Mouse (Mus musculus): ENCODE results near the gene Fem1a. TPM values are rescaled to one million over a fixed set of nuclear protein-coding genes. Genes with fewer than 3 reads are reported as not detected.

Gene Fem1a
- total and polyA plus RNA-seq, 3 experiments, result 16.6 to 26.0 (median 17.5) TPM

DNA sequence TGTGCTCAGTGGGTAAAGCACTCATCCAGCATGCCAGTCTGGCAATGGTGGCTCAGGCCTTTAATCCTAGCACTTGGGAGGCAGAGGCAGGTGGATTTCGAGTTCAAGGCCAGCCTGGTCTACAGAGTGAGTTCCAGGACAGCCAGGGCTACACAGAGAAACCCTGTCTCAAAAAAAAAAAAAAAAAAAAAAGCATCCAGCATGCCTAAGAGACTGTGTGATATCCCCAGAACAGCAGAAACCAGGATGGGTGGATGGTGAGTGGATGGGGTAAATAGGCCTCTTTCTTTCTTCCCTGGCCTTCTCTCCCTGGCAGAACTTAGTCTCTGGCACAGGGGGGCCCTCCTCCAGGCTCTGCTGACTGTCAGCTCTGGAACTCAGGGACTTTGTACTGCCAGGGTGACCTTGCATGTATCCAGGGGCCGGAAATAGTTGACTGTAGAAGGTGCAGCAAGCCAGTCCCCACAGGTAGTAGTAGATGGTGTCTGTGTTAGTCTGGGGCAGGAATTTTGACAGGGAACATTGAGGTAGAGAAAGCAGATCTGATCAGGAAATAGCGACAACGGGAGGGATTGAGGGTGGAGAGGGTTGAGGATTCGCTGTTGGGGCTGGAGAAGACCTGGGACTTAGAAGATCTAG lies 19.4 kb downstream of the Fem1a start:
- DNase-seq (ENCODE audit: extremely low read depth), result no peak
- H3K4me2 ChIP-seq (ENCODE audit: insufficient read depth, low read depth, poor library complexity, severe bottlenecking), result peak overlapping the region; percentile 84
- peak overlapping the region; percentile 87 for H3K27ac ChIP-seq (ENCODE audit: insufficient read depth, low read depth)
- in situ Hi-C loops (cut with MboI; ENCODE audit: low pct_ligation_motif_present, low pct_unique_long_range_greater_than_20kb, low sequenced_read_pairs) (no loop called here), dilution Hi-C loops (cut with MboI; ENCODE audit: extremely low pct_ligation_motif_present, extremely low pct_unique_long_range_greater_than_20kb, low sequenced_read_pairs) (no loop called here)
- H3K9me3 ChIP-seq (replicated peaks; ENCODE audit: low read length), result no peaks in the 10 kb centered on the region
- H3K4me3 ChIP-seq (replicated peaks in 1 of 3; ENCODE audit: low read depth in 2 of 3, low read length in 2 of 3, poor library complexity in 1 of 3), result peak overlapping the region; percentile 85 to 94 (median 92)
- no peak for TF ChIP-seq ZC3H11A (IDR thresholded peaks at IDR 0.05; ENCODE audit: low read depth, low read length)
- peak; percentile 68 for TF ChIP-seq ZNF384 (IDR thresholded peaks at IDR 0.05; ENCODE audit: low read depth, low read length)
- H3K9ac ChIP-seq (ENCODE audit: insufficient read depth, low read depth), result peak overlapping the region; percentile 86
- peaks cover 30 to 60% of the 10 kb centered on the region in 2 experiments for H3K4me1 ChIP-seq (ENCODE audit: control insufficient read depth in 1 of 2, insufficient read depth in 2 of 2)
- H3K36me3 ChIP-seq (replicated peaks in 1 of 2; ENCODE audit: control insufficient read depth in 1 of 2, insufficient read depth in 1 of 2, low read length in 1 of 2), result peaks cover 37 to 60% of the 10 kb centered on the region in 2 experiments
- H3K27me3 ChIP-seq (replicated peaks), result no peaks in the 10 kb centered on the region
- H3K79me2 ChIP-seq (replicated peaks; ENCODE audit: control insufficient read depth, extremely low read depth, insufficient read depth, poor library complexity, severe bottlenecking), result peaks cover 44% of the 10 kb centered on the region

DNA sequence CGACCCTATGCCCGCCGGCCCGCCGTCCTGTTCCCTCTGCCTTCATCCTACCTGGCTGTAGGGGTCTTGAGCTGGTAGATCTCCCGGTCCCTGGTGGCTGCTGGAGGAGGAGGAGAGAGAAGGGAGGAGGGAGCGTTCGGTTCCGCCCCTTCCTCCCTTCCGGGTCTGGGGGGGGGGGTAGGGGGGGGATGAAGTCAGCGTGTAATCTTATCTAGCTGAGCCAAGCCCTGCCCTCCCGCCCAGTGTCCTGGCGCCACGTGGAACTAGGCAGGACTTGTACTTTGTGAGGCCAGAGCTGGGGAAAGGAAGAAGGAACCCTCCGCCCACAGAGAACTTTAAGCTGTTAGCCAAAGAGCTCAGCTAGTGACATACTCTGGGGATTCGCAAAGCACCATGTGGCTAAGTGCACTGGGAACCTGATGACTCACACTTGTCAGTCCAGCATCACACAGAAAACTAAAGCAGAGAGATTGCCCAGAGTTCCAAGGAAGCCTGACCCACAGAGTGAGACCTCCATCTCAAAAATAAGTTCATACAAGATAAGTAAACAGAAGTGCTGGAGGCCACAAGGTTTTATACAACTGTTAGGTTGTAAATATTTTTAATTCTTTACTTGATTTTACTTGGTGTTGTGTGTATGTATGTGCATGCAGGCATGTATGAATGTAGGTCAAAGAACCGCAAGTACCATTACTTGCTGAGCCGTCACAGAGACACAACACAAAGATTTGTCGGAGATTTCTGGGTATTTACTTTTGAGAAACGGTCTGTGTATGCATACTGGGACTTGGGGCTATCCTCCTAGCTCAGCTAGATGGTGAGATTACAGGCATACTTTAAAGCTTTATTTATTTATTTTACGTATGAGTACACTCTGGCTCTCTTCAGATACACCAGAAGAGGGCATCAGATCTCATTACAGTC lies 20.3 kb downstream of the Fem1a start, which contains the start of gene Ticam1:
Ticam1 (minus strand) TSS at position 144 of the 924 bp plus-strand sequence.
- H3K4me1 ChIP-seq (ENCODE audit: control insufficient read depth in 1 of 2, insufficient read depth in 2 of 2), result peaks cover 36 to 64% of the 10 kb centered on the region in 2 experiments
- peak within 1 kb of the TSS; percentile 87 for H3K27ac ChIP-seq (ENCODE audit: insufficient read depth, low read depth)
- in situ Hi-C loops (cut with MboI; ENCODE audit: low pct_ligation_motif_present, low pct_unique_long_range_greater_than_20kb, low sequenced_read_pairs) (no loop called here), dilution Hi-C loops (cut with MboI; ENCODE audit: extremely low pct_ligation_motif_present, extremely low pct_unique_long_range_greater_than_20kb, low sequenced_read_pairs) (no loop called here)
- H3K4me3 ChIP-seq (replicated peaks in 1 of 3; ENCODE audit: low read depth in 2 of 3, low read length in 2 of 3, poor library complexity in 1 of 3), result peak within 1 kb of the TSS; percentile 85 to 94 (median 92)
- peak within 1 kb of the TSS; percentile 86 for H3K9ac ChIP-seq (ENCODE audit: insufficient read depth, low read depth)
- peaks cover 43% of the 10 kb centered on the region for H3K79me2 ChIP-seq (replicated peaks; ENCODE audit: control insufficient read depth, extremely low read depth, insufficient read depth, poor library complexity, severe bottlenecking)
- no peaks in the 10 kb centered on the region for H3K9me3 ChIP-seq (replicated peaks; ENCODE audit: low read length)
- H3K4me2 ChIP-seq (ENCODE audit: insufficient read depth, low read depth, poor library complexity, severe bottlenecking), result peak within 1 kb of the TSS; percentile 84
- peaks cover 34 to 59% of the 10 kb centered on the region in 2 experiments for H3K36me3 ChIP-seq (replicated peaks in 1 of 2; ENCODE audit: control insufficient read depth in 1 of 2, insufficient read depth in 1 of 2, low read length in 1 of 2)
- no peaks in the 10 kb centered on the region for H3K27me3 ChIP-seq (replicated peaks)
- peak; percentile 99 for DNase-seq (ENCODE audit: extremely low read depth)
- TF ChIP-seq MAZ (IDR thresholded peaks at IDR 0.05; ENCODE audit: low read depth, low read length) (peak; percentile 95), E2F4 (IDR thresholded peaks at IDR 0.05; ENCODE audit: insufficient replicate concordance, low read depth, low read length) (0 out of 2 replicates have a peak, but pooled peaks have one; percentile 36), RCOR1 (conservative IDR thresholded peaks at IDR 0.05; ENCODE audit: low read depth, low read length) (no peak), USF1 (IDR thresholded peaks at IDR 0.05; ENCODE audit: low read depth, low read length) (peak; percentile 21; the same call in 1 of the 2 replicates), RAD21 (IDR thresholded peaks at IDR 0.05; ENCODE audit: low read depth, low read length) (peak; percentile 30), ZKSCAN1 (IDR thresholded peaks at IDR 0.05; ENCODE audit: borderline replicate concordance, low read depth, low read length) (no peak), POLR2A (IDR thresholded peaks at IDR 0.05; ENCODE audit: low read depth, low read length) (peak; percentile 94), JUN (IDR thresholded peaks at IDR 0.05; ENCODE audit: insufficient read depth, low read depth, low read length) (peak; percentile 81), ZMIZ1 (IDR thresholded peaks at IDR 0.05; ENCODE audit: low read depth, low read length) (peak; percentile 58; the same call in 1 of the 2 replicates), ZNF384 (IDR thresholded peaks at IDR 0.05; ENCODE audit: low read depth, low read length) (peak; percentile 6; the same call in 1 of the 2 replicates), TCF12 (IDR thresholded peaks at IDR 0.05; ENCODE audit: low read depth, low read length) (peak; percentile 81), MAX (IDR thresholded peaks at IDR 0.05; ENCODE audit: low read length) (peak; percentile 98), NRF1 (IDR thresholded peaks at IDR 0.05; ENCODE audit: low read depth, low read length) (0 out of 2 replicates have a peak, but pooled peaks have one; percentile 29), SMC3 (IDR thresholded peaks at IDR 0.05; ENCODE audit: low read depth, low read length) (peak; percentile 48), ELF1 (IDR thresholded peaks at IDR 0.05; ENCODE audit: low read depth, low read length) (peak; percentile 96), EP300 (IDR thresholded peaks at IDR 0.05; ENCODE audit: low read length) (peak; percentile 74), SIN3A (IDR thresholded peaks at IDR 0.05; ENCODE audit: low read length) (peak; percentile 97), USF2 (conservative IDR thresholded peaks at IDR 0.05; ENCODE audit: low read depth, low read length) (peak; percentile 47), KAT2A (IDR thresholded peaks at IDR 0.05; ENCODE audit: insufficient replicate concordance, low read length) (0 out of 2 replicates have a peak, but pooled peaks have one; percentile 65), ZC3H11A (IDR thresholded peaks at IDR 0.05; ENCODE audit: low read depth, low read length) (no peak), MEF2A (IDR thresholded peaks at IDR 0.05; ENCODE audit: borderline replicate concordance, low read depth, low read length) (peak; percentile 89), BHLHE40 (IDR thresholded peaks at IDR 0.05; ENCODE audit: low read depth, low read length) (peak; percentile 55), CHD1 (IDR thresholded peaks at IDR 0.05; ENCODE audit: low read depth, low read length) (peak; percentile 95; the same call in 1 of the 2 replicates), MXI1 (IDR thresholded peaks at IDR 0.05; ENCODE audit: low read depth, low read length) (peak; percentile 98), MAFK (IDR thresholded peaks at IDR 0.05; ENCODE audit: insufficient replicate concordance, low read length) (peak; percentile 48; the same call in 1 of the 2 replicates), NELFE (IDR thresholded peaks at IDR 0.05; ENCODE audit: low read depth, low read length) (peak; percentile 88), HCFC1 (IDR thresholded peaks at IDR 0.05; ENCODE audit: low read depth, low read length) (peak; percentile 67), GABPA (IDR thresholded peaks at IDR 0.05; ENCODE audit: insufficient replicate concordance, low read depth, low read length) (no peak)
